Mouse (Mus musculus) cerebellum, adult 8-10 months (tissue): ENCODE measurements around the gene Mgll.

Experiments used
- DNase-seq: peaks from one replicate; pipeline ENCODE4 v3.0.0; 2022

Mgll gene

DNA sequence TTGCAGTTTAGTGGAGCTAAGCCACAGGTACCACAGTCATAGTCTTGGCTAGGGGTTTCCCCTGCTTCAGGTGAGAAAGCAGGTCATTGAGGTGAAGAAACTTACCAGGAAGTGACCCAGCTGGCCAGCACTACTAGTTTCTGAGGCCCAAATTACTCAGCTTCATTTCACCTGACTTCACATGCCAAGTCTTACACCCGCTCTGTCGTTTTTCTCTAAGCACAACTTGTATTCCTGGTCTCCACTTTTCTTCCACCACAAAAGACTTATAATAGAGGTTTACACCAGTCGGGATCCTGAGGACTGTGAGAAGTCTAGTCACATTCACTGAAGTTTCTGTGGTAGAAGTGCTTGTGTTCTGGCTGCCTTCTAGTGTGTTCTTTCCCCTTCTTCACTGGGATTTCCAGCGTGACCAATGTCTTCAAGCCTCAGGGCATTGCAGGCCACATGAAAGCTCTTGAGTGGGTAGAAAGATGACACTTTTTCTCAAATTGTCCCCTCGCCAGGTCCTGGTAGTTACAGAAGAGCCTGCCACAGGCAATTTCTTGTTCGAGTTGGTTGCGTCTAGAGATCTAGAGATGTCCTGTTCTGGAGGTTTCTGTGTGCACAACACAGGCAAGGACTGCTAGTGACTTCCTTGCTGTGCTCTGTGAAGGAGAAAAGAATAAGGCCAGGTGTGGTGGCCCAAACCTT lies 6.0 kb upstream of the Mgll start:
- DNase-seq, result no peak

- no peak for DNase-seq
Measured at GRCm38 (mm10) chr6:88721059-88721458, 3.2 kb upstream of the Mgll start.

GRCm38 (mm10) chr6:88722906-88723305 lies 1.3 kb upstream of the Mgll start:
- DNase-seq, result no peak

DNA sequence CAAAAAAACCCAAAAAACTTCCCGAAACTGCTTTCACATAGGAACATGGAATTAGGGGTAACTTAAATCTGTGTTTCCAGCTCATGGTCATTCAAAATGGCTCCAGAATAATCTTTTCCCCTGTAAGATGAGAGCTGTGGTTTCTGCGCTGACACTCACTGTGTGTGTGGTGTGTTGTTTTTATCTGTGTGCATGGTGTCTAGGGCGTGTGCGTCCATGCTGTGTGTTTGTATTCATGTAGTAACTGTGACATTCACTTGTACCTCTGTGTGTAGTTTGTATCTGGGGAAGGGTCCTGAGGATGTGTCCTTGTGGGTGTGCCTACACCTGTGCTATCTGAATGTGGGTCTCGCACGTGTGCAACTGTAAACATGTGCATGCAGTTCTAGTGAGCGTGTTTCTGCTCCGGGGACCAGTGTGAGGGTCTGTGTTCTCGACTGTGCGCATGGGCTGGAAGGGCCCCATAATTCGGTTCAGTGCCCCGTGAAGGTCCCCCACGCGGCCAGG lies 353 bp upstream of the Mgll start:
- peak; percentile 23 for DNase-seq

DNA sequence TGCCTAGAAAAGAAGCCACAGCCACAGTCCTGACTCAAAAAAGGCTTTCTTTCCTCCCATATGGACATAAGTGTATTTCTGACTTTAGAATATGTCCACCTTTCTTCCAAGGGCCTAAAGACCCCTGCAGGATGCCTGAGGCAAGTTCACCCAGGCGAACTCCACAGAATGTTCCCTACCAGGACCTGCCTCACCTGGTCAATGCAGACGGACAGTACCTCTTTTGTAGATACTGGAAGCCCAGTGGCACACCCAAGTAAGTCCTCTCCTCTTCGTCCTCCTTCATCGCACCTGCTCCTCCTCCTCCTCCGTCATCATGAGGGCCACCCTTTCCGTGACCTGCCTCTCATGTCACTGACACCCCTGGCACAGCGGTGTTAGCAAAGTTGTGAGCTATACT lies 1.4 kb downstream of the Mgll start:
- DNase-seq, result peak; percentile 51

GRCm38 (mm10) chr6:88726252-88727211 lies 2.3 kb downstream of the Mgll start:
- DNase-seq, result peak; percentile 47

DNA sequence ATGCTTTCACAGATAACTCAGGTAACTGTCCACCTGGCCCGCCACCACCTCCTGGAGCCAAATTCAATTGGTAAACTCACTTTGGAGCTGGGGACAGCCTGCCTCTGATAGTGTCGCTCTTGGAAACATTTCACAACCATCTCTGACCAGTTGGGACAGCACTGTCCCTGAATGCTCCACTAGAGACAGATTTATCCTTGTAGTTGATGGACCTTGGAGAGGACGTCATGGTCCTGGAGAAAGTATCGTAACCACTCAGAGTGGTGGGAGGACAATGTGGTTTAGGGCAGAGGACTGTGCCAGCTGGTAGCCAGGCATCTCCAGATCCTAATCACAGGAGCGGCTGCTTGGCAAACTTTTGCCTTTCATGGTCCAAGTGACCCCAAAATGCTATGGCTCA lies 3.3 kb downstream of the Mgll start:
- DNase-seq, result peak; percentile 39

DNA sequence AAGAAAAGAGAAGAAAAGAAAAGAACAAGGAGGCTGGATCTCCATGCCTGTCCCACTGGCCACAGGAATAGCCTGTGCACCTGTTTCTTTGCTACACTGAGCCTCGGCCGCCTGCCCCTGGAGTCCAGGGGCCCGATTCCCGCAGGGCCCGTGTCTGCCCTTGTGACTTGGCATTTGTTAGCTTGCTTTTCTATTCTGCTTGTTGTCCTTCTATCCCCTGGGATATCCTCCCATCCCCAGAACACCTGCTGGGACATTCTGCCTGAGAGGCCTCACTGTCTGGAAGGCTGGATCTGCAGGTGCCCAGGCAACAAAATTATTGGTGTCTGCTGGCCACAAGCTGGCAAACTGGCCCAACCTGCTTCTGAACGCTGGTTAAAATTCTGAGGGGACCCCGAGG lies 3.8 kb downstream of the Mgll start:
- peak; percentile 35 for DNase-seq

- DNase-seq, result peak; percentile 12
Measured at GRCm38 (mm10) chr6:88728515-88728914, 4.3 kb downstream of the Mgll start.

GRCm38 (mm10) chr6:88731211-88731751 lies 7.1 kb downstream of the Mgll start:
- no peak for DNase-seq

DNA sequence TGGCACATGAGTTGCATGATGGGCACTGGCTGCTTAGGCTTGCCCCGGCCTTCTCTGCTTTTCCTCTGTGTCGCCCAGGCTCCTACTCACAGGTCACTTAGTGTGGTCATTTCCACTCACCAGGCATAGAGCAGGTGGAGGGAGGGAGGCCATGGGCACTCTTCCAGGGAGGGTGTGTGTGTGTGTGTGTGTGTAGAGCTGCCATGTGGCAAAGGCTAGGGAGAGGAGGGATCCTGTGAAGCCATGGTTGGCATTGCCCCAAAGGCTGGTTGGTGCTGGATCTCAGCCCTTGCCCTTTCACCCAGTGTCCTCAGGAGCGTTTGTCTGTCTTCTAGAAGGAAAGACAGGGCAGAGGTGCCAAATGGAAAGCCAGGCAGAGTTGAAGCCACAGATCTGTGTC lies 7.8 kb downstream of the Mgll start:
- DNase-seq, result peak; percentile 84

DNA sequence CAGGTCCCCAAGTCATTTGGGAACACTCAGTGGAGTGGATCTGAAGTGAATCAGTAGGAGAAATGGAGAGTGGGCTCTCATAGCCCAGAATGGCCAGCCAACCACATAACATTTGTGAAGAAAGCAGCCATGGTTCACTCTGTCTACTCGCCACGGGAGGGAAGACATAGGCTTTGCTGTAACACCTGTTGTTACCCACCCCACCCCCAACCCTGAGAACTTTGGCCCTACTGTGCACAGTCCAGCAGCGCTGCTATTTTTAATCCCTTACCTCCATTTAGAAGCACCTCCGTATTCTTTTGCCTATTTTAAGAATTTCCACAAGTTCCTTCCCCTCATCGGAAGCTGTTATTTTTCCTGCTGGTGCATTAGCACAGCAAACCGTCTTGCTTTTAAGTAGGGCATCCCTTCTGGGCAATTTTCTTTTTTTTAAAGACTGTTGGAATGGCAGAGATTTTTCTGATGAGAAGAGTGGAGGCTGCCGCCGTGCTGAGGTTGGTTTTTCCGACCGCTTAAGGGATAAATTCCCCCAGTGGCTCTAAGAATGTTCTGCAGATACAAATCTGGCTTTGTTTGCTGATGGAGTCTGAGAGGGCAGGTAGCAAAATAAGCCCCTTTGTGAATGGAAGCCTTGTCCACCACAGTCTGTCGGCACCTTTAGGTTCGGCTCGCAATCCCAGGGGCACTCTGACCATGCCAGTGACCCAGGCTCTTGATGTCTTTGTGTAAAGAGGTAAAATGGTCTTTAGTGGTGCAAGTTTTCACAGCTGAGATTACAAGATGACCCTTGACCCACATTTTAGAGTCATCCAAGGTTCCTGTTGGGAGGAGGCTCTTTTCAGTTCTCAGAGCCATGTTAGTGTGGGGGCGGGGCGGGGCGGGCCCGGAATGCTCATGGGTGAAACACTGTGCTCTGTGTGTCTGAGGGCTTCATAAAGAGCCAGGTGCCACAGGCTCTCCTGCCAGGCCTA lies 8.7 kb downstream of the Mgll start:
- DNase-seq, result no peak

- peak; percentile 16 for DNase-seq
Measured at GRCm38 (mm10) chr6:88736337-88736736, 12.1 kb downstream of the Mgll start.

- peak; percentile 26 for DNase-seq
Measured at GRCm38 (mm10) chr6:88736741-88737508, 12.7 kb downstream of the Mgll start.

DNA sequence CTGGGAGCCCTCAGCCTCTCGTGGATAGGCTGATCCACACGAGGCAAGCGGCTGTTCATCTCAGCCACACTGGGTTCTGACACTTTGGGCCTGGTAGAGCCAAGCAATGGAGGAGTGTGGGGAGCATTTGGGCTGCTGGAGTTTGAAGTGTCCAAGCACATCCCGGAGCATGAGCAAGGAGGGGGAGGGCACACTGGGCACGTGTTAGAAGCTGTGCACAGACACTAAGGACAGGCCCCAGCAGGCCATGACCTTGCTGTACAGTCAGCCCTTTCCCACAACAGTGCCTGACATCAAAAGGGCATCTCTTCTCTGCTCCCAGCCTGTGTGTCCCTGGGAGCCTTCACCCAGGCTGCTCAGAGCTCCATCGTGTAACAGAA lies 13.3 kb downstream of the Mgll start:
- no peak for DNase-seq

DNA sequence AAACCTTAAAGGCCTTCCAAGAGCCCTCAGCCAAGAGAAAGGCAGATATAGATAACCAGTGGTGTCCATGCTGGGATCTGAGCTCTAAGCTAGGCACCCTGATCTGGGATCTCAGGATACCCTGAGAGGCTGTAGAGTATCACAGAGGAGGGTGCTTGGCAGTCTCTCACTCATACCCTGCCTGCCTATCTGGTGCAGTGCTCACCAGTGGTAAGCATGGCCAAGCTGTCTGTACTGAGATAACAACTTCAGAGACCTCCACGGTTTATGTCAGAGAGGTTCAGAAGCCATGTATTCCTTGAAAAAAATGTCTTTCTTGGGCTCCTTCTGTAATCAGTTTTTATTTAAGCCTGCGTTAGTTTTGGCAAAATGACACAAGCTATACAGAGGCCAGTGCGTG lies 16.8 kb downstream of the Mgll start:
- DNase-seq, result no peak

DNA sequence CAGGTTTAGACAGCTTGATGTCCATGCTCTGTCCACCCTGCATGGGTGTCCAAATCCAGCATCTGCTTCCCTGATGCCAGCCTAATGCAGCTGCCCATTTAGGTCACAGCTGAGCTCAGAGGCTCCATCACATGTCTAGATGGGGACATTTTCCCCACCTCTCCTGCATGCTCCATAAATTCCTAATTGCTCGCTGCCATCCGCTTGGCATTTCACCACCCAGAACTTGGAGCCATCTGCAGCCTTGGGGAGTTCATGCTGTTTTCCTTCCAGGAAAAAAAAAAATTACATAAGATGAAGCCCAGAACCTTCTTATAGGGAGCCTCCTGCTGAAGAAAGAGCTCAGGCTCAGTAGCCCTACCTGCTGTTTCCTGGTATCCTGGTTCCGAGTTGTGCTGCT lies 17.6 kb downstream of the Mgll start:
- peak; percentile 66 for DNase-seq

GRCm38 (mm10) chr6:88742286-88743011 lies 18.2 kb downstream of the Mgll start:
- DNase-seq, result no peak

- no peak for DNase-seq
Measured at GRCm38 (mm10) chr6:88743601-88744291, 19.5 kb downstream of the Mgll start.

GRCm38 (mm10) chr6:88745027-88745426 lies 20.8 kb downstream of the Mgll start:
- DNase-seq, result no peak
